Mouse (Mus musculus): ENCODE measurements at regions not wholly inside any gene's neighbourhood (a gene's known extent, or its start where the extent isn't known, plus 50 kb on each side); places are given as distances from the start of the nearest gene placed in this dataset.

DNA sequence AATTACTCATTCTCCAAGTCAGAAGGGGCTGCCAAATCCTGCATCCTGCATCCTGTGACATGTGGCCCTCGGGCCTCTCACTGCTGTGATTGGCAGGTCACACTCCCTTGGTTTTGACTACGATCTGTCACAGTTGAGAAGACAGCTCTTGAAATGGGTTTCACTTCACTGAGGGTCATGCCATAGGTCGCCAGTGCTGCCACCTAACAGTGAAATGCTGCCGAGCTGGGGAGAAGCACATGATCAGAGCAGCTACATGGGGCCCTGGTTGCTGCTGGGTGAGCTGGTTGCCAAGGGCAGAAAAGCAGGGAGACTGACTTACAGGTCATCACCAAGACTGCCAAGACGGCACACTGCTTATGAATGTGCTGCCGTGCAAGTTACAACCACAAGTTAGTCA is 178.3 kb downstream of the Faxc start:
- Histone ChIP-seq H3K4me3 (no peak overlapping the region), H3K27ac (no peak overlapping the region), H3K27me3 (ENCODE audit: low read depth, poor library complexity, severe bottlenecking) (no peaks in the 10 kb centered on the region), H3K4me1 (no peaks in the 10 kb centered on the region; the same call in 1 of the 2 replicates), H3K9me3 (replicated peaks) (no peaks in the 10 kb centered on the region), H3K36me3 (no peaks in the 10 kb centered on the region)
- WGBS: 52% methylated on average over 6 of the region's 6 CpGs
- peak; percentile 24 for DNase-seq (ENCODE audit: low spot score)

DNA sequence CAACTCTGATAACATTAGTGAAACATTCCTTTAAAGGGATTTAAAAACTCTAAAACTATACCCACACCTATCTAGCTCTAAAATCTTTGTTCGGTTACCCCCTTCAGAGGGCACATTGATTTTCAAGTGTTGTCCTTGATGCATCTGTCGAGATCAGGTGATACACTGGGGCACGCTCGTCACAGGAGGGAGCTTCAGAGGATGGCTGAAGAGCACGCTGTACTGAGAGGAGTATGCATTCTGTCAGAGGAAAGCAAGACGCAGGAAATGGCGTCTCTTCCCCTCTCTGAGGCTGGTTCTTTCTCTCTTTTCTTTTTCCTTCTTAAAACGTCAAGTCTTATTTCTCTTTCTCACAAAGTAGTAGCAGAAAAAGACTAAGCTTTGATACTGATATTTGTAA is 179.3 kb downstream of the Faxc start:
- no peaks in the 10 kb centered on the region for H3K36me3 ChIP-seq
- no peak overlapping the region for H3K4me3 ChIP-seq
- H3K27ac ChIP-seq: no peak overlapping the region
- H3K27me3 ChIP-seq (ENCODE audit: low read depth, poor library complexity, severe bottlenecking): no peaks in the 10 kb centered on the region
- H3K4me1 ChIP-seq: no peaks in the 10 kb centered on the region; the same call in 1 of the 2 replicates
- DNase-seq (ENCODE audit: low spot score): peak; percentile 20
- WGBS: 59% methylated on average over 8 of the region's 8 CpGs
- H3K9me3 ChIP-seq (replicated peaks): no peaks in the 10 kb centered on the region

DNA sequence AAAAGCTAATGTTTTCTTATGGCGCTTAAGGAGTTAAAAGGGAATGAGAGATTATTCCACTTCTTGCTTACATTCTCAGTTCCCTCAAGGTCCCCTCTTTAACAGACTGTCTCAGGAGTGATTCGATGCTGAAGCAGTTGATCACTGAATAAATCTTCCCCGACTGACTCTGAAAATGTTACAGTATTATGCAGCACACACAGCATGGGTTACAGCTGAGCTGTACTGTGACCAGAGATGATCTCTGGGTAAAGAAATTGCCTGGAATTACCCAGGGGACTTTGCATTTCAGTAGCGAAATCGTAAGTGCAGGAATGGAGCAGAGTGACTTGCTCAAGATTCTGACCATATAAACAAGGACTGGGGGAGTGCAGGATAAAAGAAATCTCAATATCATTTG is 181.1 kb downstream of the Faxc start:
- Histone ChIP-seq H3K36me3 (no peaks in the 10 kb centered on the region), H3K4me3 (no peak overlapping the region), H3K4me1 (no peaks in the 10 kb centered on the region; the same call in 1 of the 2 replicates), H3K27ac (no peak overlapping the region), H3K27me3 (ENCODE audit: low read depth, poor library complexity, severe bottlenecking) (no peaks in the 10 kb centered on the region), H3K9me3 (replicated peaks) (no peaks in the 10 kb centered on the region)
- DNase-seq (ENCODE audit: low spot score): peak; percentile 7
- 82% methylated on average over 5 of the region's 5 CpGs for WGBS

DNA sequence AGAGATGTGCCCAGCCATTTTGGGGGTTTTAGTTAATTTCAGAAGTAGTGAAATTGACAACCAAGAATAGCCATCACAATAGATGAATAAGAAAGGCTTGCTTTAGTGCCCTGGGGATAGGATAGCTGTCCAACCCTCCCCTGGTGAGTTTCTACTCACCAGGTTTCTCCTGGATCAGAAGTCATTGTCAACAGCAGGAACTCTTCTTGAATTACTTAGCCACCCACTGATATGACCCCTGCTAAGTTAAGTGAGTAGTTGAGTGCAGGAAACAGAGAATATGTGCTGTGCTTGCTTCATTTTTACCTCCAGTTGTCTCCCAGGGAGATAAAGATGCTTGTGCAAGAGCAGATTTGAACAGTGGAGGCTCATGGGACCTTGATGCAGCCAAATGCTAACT is 183.3 kb downstream of the Faxc start:
- no peak for DNase-seq (ENCODE audit: low spot score)
- no peaks in the 10 kb centered on the region for H3K9me3 ChIP-seq (replicated peaks)
- H3K27ac ChIP-seq: no peak overlapping the region
- H3K27me3 ChIP-seq (ENCODE audit: low read depth, poor library complexity, severe bottlenecking): no peaks in the 10 kb centered on the region
- H3K4me3 ChIP-seq: no peak overlapping the region
- H3K4me1 ChIP-seq: no peaks in the 10 kb centered on the region; the same call in 1 of the 2 replicates
- H3K36me3 ChIP-seq: no peaks in the 10 kb centered on the region

DNA sequence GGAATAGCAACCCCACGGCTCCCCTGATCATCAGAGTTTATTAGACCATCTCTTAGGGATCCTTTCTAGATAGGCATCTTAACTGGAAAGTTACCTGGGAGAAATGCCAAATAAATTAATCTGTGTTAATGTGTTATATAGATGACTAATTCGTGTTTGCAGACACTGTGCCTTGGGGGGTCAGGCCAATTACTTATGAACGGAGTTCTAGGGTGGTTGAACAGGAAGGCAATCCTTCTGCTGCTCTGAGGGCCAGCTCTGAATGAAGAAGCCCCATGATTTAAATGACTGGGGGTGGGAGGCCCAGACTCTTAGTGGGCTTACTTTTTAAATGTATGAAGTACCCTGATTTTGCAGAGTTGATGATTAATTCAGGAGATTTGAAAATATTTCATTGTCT is 188.7 kb downstream of the Faxc start:
- no peaks in the 10 kb centered on the region for H3K36me3 ChIP-seq
- DNase-seq (ENCODE audit: low spot score): no peak
- no peaks in the 10 kb centered on the region for H3K4me1 ChIP-seq
- no peak overlapping the region for H3K4me3 ChIP-seq
- no peaks in the 10 kb centered on the region for H3K27me3 ChIP-seq (ENCODE audit: low read depth, poor library complexity, severe bottlenecking)
- WGBS: 73% methylated on average over 3 of the region's 3 CpGs
- no peak overlapping the region for H3K27ac ChIP-seq
- H3K9me3 ChIP-seq (replicated peaks): no peaks in the 10 kb centered on the region

DNA sequence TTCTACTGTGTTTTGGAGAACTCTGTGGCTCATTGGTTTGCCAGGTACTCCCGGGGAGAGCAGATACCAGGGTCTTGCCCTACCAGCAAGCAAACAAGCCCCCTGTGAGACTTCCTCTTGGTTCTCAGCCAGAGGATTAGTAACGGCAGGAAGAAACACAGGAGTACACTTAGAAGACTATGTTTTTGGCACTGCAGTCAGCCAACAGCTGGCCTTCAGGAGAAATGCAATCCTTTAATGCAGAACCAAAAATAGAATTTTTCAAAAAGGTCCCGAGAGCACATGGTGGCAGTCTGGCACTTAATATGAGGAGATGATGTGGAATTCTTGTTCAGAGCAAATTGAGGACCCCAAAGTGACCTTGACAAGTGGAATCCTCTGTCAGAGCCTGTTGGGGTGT is 189.8 kb downstream of the Faxc start:
- no peak overlapping the region for H3K27ac ChIP-seq
- H3K4me1 ChIP-seq: no peaks in the 10 kb centered on the region
- 70% methylated on average over 3 of the region's 3 CpGs for WGBS
- no peak for DNase-seq (ENCODE audit: low spot score)
- H3K4me3 ChIP-seq: no peak overlapping the region
- no peaks in the 10 kb centered on the region for H3K36me3 ChIP-seq
- H3K9me3 ChIP-seq (replicated peaks): no peaks in the 10 kb centered on the region
- no peaks in the 10 kb centered on the region for H3K27me3 ChIP-seq (ENCODE audit: low read depth, poor library complexity, severe bottlenecking)

DNA sequence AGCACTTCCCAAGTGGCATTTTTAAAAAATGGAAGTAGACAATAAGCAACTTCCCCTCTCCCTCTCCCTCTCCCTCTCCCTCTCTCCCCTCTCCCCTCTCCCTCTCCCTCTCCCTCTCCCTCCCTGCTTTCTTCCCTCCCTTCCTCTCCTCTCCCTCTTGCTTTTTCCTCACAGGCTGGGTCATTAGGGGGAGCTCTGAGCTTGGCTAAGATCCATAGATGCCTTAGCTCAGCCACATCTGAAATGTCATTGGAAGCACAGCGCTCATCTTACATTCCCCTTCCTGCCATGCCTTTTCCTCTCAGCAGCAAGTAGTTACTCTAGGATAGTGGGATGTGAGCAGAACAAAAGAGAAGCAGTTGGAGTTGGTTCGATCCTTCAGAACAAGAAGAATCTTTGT is 190.3 kb downstream of the Faxc start:
- Histone ChIP-seq H3K4me3 (no peak overlapping the region), H3K27ac (no peak overlapping the region), H3K27me3 (ENCODE audit: low read depth, poor library complexity, severe bottlenecking) (no peaks in the 10 kb centered on the region), H3K36me3 (no peaks in the 10 kb centered on the region), H3K9me3 (replicated peaks) (no peaks in the 10 kb centered on the region), H3K4me1 (no peaks in the 10 kb centered on the region)
- WGBS: 74% methylated on average over 2 of the region's 2 CpGs
- no peak for DNase-seq (ENCODE audit: low spot score)

DNA sequence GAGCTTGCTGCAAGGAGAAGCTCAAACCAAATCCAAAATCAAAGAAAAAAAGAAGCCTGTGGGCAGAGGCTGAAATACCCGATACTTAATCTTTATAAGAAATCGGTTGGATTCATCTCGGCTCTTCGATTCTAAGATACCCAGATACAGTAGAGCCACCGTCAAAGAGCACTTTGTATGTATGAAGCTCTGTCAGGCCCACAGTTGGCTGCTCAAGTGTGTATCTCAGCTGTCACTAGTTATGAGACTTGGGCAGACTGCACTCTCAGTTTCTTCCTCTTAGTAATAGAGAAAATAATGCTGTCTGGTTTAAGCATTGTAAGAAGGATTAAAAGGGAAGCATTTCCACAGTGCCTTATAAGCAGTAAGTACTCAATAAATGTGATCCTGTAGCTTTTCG is 193.7 kb downstream of the Faxc start:
- 92% methylated on average over 6 of the region's 6 CpGs for WGBS
- H3K36me3 ChIP-seq: no peaks in the 10 kb centered on the region
- no peaks in the 10 kb centered on the region for H3K4me1 ChIP-seq
- no peak for DNase-seq (ENCODE audit: low spot score)
- no peak overlapping the region for H3K4me3 ChIP-seq
- no peaks in the 10 kb centered on the region for H3K27me3 ChIP-seq (ENCODE audit: low read depth, poor library complexity, severe bottlenecking)
- H3K9me3 ChIP-seq (replicated peaks): no peaks in the 10 kb centered on the region
- H3K27ac ChIP-seq: no peak overlapping the region

DNA sequence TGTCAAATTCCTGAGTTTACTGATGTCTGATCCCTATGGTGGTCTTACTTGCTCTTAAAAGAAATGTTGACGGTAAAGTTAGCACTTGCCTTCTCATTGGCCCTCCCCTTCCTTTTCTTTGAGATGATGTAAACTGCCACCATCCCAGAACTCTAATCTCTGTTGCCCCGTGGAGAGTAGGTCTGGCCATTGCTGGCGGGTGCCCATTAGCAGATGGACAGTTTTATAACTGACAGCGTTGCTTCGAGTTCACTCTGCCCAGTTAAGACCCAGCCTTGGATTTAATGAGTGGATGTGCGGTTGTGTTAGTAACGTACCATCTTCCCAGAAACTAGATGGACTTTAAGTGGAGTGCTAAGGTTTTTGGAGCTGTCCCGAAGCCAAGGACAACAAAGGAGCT is 199.4 kb downstream of the Faxc start:
- Histone ChIP-seq H3K27ac (no peak overlapping the region), H3K36me3 (no peaks in the 10 kb centered on the region), H3K27me3 (ENCODE audit: low read depth, poor library complexity, severe bottlenecking) (no peaks in the 10 kb centered on the region), H3K4me3 (no peak overlapping the region), H3K4me1 (no peaks in the 10 kb centered on the region), H3K9me3 (replicated peaks) (no peaks in the 10 kb centered on the region)
- DNase-seq (ENCODE audit: low spot score): no peak
- 75% methylated on average over 8 of the region's 8 CpGs for whole genome bisulfite sequencing

DNA sequence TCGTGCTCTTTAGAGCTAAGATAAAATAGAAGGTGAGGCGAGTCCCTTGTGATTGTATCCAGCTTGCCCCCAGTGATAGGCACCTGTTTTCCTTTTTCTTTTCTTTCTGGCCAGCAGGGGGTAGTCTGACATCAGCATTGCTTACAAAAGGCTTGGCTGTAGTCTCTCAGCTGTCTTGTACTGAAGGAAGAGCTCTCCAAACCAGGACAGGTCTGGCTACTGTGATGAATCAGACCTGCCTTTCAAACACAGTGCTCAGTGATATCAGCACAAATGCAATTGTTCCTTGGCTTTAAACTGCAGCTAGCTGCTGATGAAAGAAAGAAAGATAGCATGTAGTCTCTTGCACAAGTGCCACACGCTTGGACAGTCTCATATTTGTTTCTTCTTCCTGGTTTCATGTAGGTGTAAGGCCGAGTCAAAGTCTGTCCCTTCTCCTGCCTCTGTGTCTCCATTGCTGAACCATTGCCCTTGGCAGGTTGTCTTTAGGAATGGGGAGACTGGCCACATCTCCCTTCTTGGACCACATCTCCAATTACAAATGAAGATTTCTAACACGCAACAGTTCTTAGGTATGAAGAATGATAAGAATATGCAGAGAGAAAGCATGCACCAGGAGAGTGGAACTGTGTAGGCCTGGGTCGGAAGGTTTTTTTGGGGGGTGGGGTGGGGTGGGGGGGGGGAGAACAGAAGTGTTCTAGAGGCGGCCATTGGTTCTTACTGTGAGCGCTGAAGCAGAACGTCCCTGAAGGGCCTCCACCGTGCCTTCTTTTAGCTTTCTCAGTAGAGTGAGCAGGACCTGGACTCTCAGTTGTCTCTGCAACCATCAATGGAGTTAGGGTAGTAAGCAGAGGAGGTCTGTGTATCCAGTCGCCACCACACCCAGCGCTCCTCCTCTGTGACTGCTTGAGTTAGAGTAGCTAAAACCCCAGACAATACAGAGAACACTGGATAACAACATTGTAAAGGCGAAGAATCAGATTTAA is 200.9 kb downstream of the Faxc start:
- Histone ChIP-seq H3K4me1 (no peaks in the 10 kb centered on the region), H3K9me3 (replicated peaks) (no peaks in the 10 kb centered on the region), H3K4me3 (no peak overlapping the region), H3K27me3 (ENCODE audit: low read depth, poor library complexity, severe bottlenecking) (no peaks in the 10 kb centered on the region), H3K27ac (no peak overlapping the region), H3K36me3 (no peaks in the 10 kb centered on the region)
- 71% methylated on average over 13 of the region's 13 CpGs for WGBS
- no peak for DNase-seq (ENCODE audit: low spot score)

DNA sequence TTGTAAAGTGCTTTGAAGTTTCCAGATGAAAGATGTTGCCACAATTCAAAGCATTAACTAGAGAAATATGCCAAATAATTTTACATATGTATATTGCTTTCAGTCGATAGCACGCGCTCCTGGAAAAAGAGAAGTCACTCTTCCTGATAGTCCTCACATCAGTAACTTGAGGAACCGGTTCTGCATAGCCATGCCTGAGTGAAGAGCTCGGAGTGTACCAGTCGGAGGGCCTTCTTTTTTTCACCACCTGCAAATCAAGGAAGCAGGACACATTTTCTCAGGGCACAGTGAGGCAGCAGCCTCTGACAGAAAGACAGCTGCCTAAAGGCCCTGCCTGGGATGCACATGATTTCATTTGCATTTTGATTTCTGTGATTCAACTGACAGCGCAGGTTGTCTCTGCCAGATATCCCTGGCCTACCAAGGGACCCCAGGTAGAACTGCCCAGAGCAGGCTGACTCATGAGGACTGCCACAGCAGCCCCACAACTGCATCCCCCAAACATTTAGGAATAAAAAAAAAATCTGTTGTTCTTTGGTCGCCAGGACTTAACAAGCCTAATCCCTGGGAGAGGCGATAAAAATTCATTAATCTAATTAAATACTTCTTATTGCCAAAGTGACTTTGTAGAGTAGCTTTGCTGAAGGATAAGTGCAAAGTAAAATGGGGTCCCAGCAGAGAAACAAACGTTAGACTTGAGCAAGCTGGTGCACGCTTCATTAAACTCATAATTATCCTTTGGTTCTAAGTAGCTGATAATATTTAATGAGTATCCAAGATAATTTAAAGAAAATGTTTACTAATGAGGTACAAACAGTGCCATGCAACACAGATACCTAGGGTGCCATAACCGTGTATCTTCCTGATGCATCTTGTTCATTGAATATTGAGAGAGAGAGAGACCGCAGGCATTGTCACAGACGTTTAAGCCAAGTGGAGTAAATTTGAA is 202.7 kb downstream of the Faxc start:
- Histone ChIP-seq H3K4me3 (no peak overlapping the region), H3K36me3 (no peaks in the 10 kb centered on the region), H3K27me3 (ENCODE audit: low read depth, poor library complexity, severe bottlenecking) (no peaks in the 10 kb centered on the region), H3K9me3 (replicated peaks) (no peaks in the 10 kb centered on the region), H3K4me1 (no peaks in the 10 kb centered on the region), H3K27ac (no peak overlapping the region)
- WGBS: 56% methylated on average over 14 of the region's 14 CpGs
- DNase-seq (ENCODE audit: low spot score): no peak

DNA sequence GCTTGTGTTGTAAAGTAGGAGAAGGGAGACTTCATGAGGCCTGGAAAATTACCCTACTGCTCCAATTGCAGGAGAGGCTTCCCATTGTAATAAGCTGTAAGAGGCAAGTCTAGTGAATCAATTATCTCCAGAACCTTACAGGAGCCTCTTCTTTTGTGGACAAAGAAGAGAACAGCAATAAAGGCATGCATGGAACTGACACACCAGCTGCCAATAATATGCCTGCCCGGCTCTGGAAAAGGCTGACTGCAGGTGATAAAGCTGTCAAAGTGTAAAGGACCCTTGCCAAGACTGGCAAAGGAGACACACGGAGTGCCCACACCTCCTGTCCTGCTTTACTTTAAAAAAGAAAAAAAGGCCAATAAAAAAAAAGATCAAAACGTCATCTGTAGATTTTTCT is 209.0 kb downstream of the Faxc start:
- Histone ChIP-seq H3K4me3 (no peak overlapping the region), H3K9me3 (replicated peaks) (no peaks in the 10 kb centered on the region), H3K36me3 (no peaks in the 10 kb centered on the region), H3K27ac (no peak overlapping the region), H3K4me1 (no peaks in the 10 kb centered on the region), H3K27me3 (ENCODE audit: low read depth, poor library complexity, severe bottlenecking) (no peaks in the 10 kb centered on the region)
- 74% methylated on average over 3 of the region's 3 CpGs for WGBS
- no peak for DNase-seq (ENCODE audit: low spot score)

DNA sequence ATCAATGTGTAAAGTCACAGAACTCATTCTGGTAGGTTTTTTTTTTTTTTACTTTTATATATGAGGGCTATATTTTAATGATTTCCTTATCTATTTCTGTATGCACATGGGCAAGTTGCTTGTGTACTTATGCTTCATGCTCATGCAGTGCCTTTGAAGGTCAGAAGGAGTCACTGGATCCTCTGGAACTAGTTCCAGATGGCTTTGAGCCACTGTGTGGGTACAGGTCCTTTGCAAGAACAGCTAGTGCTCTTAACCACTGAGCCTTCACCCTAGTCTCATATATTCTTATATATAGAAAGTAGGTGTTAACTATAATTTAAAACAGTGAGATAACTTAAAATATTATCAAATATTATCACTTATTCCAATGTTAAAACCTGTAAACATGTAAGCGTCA is 212.4 kb downstream of the Faxc start:
- Histone ChIP-seq H3K4me1 (no peaks in the 10 kb centered on the region), H3K36me3 (no peaks in the 10 kb centered on the region), H3K27me3 (ENCODE audit: low read depth, poor library complexity, severe bottlenecking) (no peaks in the 10 kb centered on the region), H3K27ac (no peak overlapping the region), H3K9me3 (replicated peaks) (no peaks in the 10 kb centered on the region), H3K4me3 (no peak overlapping the region)
- WGBS: 90% methylated on average over 1 of the region's 1 CpGs
- DNase-seq (ENCODE audit: low spot score): no peak

All from limb, embryonic 10.5 days (tissue).